Mouse (Mus musculus) lung, embryonic 16.5 days (tissue): ENCODE data around the gene Nanos3. TPM values are rescaled to one million over a fixed set of nuclear protein-coding genes. Genes with fewer than 3 reads are reported as not detected.

Experiments used
- ATAC-seq: fragments of 200-750 bp; cut with Nextera tagmentation; 2 replicates; pipeline ENCODE4 v1.8.0; 2017; ENCODE audit warnings: low read depth, mild to moderate bottlenecking, moderate library complexity
- H3K27ac ChIP-seq: fragments of 300-500 bp; sonication (generic); 2 replicates; pipeline ENCODE4 v1.5.1; 2014; ENCODE audit warnings: mild to moderate bottlenecking, control low read depth, low read length
- H3K27me3 ChIP-seq: fragments of 300-500 bp; sonication (generic); 2 replicates; pipeline ENCODE4 v1.6.1; 2014; ENCODE audit warnings: low read depth, low read length, mixed read lengths; ENCODE audit not compliant: control insufficient read depth, insufficient read depth
- H3K36me3 ChIP-seq: fragments of 300-500 bp; sonication (generic); 2 replicates; pipeline ENCODE4 v1.6.1; 2014; ENCODE audit warnings: low read length; ENCODE audit not compliant: control insufficient read depth, insufficient read depth
- H3K4me1 ChIP-seq: fragments of 300-500 bp; sonication (generic); replicated peaks from 2 replicates; pipeline ENCODE4 v1.6.1; 2014; ENCODE audit warnings: low read length, mixed read lengths; ENCODE audit not compliant: control insufficient read depth, insufficient read depth
- H3K4me2 ChIP-seq: fragments of 300-500 bp; sonication (generic); 2 replicates; pipeline ENCODE4 v1.6.1; 2014; ENCODE audit warnings: low read depth, low read length, control low read depth
- H3K4me3 ChIP-seq: fragments of 300-500 bp; sonication (generic); 2 replicates; pipeline ENCODE4 v1.5.1; 2014; ENCODE audit warnings: mild to moderate bottlenecking, low read length, control low read depth
- H3K9ac ChIP-seq: fragments of 300-500 bp; sonication (generic); 2 replicates; pipeline ENCODE4 v1.6.1; 2014; ENCODE audit warnings: low read length, control low read depth
- H3K9me3 ChIP-seq: fragments of 300-500 bp; sonication (generic); 2 replicates; pipeline ENCODE4 v1.6.1; 2016; ENCODE audit warnings: low read length; ENCODE audit not compliant: control insufficient read depth
- WGBS: fragments of 180-500 bp; shearing (Covaris S2); extraction: QIAGEN DNeasy Blood & Tissue Kit; methylation state at CpG from one replicate; pipeline ENCODE4 v1.1.7; 2014; 5-methylcytosine and 5-hydroxymethylcytosine counted together
- polyA plus RNA-seq: library from polyadenylated mRNA; unstranded; fragments of >200 nt; fragmentation: Nextera tagmentation; extraction: Ambion mirVana; gene quantifications from 2 replicates; pipeline ENCODE4 v1.2.1, GENCODE M21; 2015

Gene Nanos3
- polyA plus RNA-seq, 1 experiment from 2014 or later, result 3.5 TPM

DNA sequence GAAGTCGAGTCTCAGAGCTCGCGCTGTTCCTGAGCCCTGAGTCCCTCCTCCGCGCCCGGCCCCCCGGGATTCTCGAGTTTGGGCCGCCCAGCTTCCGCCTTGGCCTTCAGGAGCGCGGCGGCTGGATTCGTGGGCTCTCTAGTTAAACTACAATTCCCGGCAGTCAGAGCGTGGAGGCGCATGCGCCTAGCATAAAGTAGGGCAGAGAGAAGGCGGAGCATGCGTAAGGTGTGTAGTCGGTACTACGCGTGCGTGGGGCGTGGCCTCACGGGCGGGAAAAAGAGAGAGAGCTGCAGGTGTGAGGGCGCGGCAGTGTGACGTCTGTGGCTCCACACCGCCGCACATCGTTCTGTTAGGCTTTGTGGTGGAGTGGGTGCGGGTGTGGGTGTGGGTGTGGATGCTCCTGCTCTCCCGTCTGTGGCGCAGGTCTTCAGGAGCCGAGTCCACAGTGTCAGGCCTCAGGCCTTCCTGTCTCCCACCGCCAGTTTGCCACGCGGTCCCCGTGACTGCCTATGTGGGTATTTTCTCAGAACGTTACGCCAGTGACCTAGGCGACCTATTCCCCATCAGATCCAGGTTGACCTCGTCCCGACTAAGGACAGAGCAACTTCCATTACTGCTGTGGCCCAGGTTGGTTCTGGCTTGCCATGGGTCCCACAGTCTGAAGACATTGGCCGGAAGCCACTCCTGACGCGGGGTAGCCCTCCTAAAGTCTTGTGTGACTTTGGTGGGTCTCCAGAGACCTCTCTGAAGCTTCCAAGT lies 37.1 kb downstream of the Nanos3 start, which contains the start of the genes Cc2d1a and 4930432K21Rik:
Gene Cc2d1a, minus strand, starts transcription at position 168 of the 762 bp plus-strand sequence.
Gene 4930432K21Rik, plus strand, starts transcription at position 257 of the 762 bp plus-strand sequence.
- Histone ChIP-seq H3K27me3 (no peaks in the 10 kb centered on the region), H3K36me3 (peaks cover 13% of the 10 kb centered on the region), H3K9me3 (no peaks in the 10 kb centered on the region), H3K4me1 (peaks cover 11% of the 10 kb centered on the region), H3K27ac (peak within 1 kb of the TSS; percentile 76), H3K9ac (peak within 1 kb of the TSS; percentile 91), H3K4me2 (peak within 1 kb of the TSS; percentile 97), H3K4me3 (peak within 1 kb of the TSS; percentile 73)
- peak; percentile 97 for ATAC-seq
- 12% methylated on average over 49 of the region's 49 CpGs for WGBS

DNA sequence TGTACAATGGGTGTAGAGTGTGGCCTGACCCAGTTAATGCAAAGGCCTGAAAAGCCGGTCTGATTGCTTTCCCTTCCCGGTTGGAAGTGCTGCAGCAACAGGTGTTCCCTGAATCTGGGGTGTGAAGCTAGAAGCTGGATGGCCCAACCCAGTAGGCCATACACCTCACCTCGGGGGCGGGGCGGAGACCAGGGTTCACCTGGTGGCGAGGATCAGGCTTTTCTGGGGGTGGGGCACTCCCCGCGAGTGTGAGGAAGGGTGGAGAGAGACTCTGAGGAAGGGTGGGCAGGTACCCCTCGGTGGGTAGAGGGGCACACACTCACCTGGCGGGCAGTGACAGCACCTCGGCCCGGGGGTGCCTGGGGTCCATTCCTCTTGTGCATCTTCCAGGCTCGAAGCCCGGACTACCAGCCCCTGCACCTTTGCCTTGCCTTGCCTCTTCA lies 37.7 kb downstream of the Nanos3 start:
- Histone ChIP-seq H3K4me1 (peaks cover 11% of the 10 kb centered on the region), H3K9me3 (no peaks in the 10 kb centered on the region), H3K27ac (peak overlapping the region; percentile 76), H3K9ac (peak overlapping the region; percentile 91), H3K27me3 (no peaks in the 10 kb centered on the region), H3K4me2 (peak overlapping the region; percentile 97), H3K36me3 (peaks cover 18% of the 10 kb centered on the region), H3K4me3 (peak overlapping the region; percentile 73)
- 7% methylated on average over 13 of the region's 14 CpGs for WGBS
- ATAC-seq, result peak; percentile 51

DNA sequence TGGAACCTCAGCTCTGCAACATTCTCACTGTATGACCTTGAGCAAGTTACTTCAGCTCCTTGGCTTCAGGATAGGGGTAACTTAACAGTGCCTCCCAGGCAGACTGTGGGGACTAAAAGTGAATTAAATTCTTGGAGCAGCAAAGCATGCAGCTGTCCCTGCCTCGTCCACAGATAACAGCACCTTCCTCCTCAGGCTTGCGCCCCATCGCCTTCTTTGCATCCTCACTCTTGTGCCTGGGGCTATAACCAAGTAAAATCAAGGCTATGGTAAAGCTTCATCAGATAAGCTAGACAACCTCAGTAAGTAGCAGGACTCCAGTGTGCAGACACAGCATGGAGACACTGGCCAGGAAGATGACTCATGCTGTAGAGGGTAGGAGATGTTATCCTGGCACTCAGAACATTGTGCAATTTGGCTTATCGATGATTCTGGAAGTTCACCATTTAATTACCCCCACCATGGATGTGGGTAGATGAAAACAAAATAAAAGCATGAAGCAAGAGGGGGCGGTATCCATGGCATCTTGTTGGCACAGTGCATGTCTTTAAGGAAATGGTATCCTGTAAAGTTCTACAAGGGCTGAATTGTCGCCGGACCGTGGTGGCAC lies 40.3 kb downstream of the Nanos3 start:
- Histone ChIP-seq H3K27me3 (no peaks in the 10 kb centered on the region), H3K9ac (no peak overlapping the region), H3K36me3 (peaks cover 38% of the 10 kb centered on the region), H3K4me1 (peaks cover 11% of the 10 kb centered on the region), H3K4me2 (no peak overlapping the region), H3K27ac (no peak overlapping the region), H3K9me3 (no peaks in the 10 kb centered on the region), H3K4me3 (no peak overlapping the region)
- WGBS, result 91% methylated on average over 8 of the region's 8 CpGs
- no peak for ATAC-seq

GRCm38 (mm10) chr8:84140838-84141237 lies 44.2 kb downstream of the Nanos3 start:
- Histone ChIP-seq H3K27ac (no peak overlapping the region), H3K4me3 (no peak overlapping the region), H3K4me1 (no peaks in the 10 kb centered on the region), H3K9me3 (no peaks in the 10 kb centered on the region), H3K36me3 (peaks cover 65% of the 10 kb centered on the region), H3K9ac (no peak overlapping the region), H3K4me2 (no peak overlapping the region), H3K27me3 (no peaks in the 10 kb centered on the region)
- 97% methylated on average over 4 of the region's 4 CpGs for WGBS
- ATAC-seq, result no peak

DNA sequence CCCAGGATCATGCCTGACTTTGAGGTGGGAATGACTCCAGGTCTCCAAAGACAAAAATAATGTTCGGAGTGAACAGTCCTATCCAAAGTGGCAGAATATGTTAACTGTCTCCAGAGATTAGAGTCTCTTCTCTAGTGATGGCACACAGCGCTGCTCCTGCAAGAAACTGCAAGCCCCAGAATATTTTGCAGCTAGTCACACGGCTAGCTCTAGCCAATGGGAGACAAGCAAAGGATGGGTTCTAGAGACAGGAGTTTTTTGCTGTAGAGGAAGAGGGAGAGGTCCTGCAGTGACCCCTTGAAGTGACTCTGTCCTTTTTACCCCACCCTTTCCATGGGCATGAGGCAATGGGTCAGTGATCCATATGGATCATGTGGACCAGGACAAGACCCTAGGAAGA lies 47.2 kb downstream of the Nanos3 start:
- H3K4me2 ChIP-seq, result no peak overlapping the region
- peaks cover 67% of the 10 kb centered on the region for H3K36me3 ChIP-seq
- H3K9me3 ChIP-seq, result no peaks in the 10 kb centered on the region
- H3K4me3 ChIP-seq, result no peak overlapping the region
- WGBS, result 89% methylated on average over 3 of the region's 3 CpGs
- H3K27me3 ChIP-seq, result no peaks in the 10 kb centered on the region
- no peak overlapping the region for H3K9ac ChIP-seq
- no peaks in the 10 kb centered on the region for H3K4me1 ChIP-seq
- no peak overlapping the region for H3K27ac ChIP-seq
- no peak for ATAC-seq

DNA sequence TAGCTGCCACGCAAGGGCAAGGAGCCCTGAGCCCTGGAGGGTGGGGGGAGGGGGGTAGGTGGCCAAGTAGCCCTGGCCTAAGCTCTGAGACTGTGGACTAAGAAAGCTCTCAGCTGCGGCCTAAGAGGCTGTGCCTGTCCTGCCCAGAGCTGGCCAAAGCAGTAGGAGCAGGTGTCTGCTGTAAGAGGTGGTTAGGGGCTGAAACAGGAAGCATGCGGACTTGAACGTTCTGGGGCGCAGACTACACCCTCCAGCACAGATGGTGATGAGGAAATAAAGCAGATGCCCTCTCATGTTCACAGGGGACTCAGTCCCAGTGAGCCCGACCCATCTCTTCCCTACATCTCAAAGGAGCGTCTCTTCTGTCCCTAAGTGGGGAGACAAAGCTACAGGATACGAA lies 52.8 kb downstream of the Nanos3 start:
- no peak for ATAC-seq
- Histone ChIP-seq H3K27ac (no peak overlapping the region), H3K9me3 (no peaks in the 10 kb centered on the region), H3K4me3 (no peak overlapping the region), H3K36me3 (peaks cover 36% of the 10 kb centered on the region), H3K27me3 (no peaks in the 10 kb centered on the region), H3K4me1 (peaks cover 4% of the 10 kb centered on the region; the same call in 1 of the 2 replicates), H3K4me2 (no peak overlapping the region), H3K9ac (no peak overlapping the region)
- WGBS, result 82% methylated on average over 8 of the region's 8 CpGs

DNA sequence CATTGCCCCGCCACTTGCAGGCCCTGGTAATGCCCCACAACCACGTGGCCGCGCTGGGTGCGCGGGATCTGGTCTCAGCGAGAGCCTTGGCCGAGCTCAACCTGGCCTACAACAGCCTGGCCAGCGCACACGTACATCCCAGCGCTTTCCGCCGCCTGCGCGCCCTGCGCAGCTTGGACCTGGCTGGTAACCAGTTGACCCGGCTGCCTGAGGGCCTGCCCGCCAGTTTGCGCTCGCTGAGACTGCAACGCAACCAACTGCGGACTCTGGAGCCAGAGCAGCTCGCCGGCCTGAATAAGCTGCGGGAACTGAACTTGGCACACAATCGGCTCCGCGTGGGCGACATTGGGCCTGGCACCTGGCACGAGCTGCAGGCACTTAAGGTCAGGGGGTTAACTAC lies 54.2 kb downstream of the Nanos3 start:
- Histone ChIP-seq H3K36me3 (peaks cover 24% of the 10 kb centered on the region), H3K4me3 (no peak overlapping the region), H3K9ac (no peak overlapping the region), H3K4me2 (no peak overlapping the region), H3K9me3 (no peaks in the 10 kb centered on the region), H3K27ac (no peak overlapping the region), H3K27me3 (no peaks in the 10 kb centered on the region), H3K4me1 (peaks cover 6% of the 10 kb centered on the region; the same call in 1 of the 2 replicates)
- no peak for ATAC-seq
- 42% methylated on average over 30 of the region's 30 CpGs for WGBS

DNA sequence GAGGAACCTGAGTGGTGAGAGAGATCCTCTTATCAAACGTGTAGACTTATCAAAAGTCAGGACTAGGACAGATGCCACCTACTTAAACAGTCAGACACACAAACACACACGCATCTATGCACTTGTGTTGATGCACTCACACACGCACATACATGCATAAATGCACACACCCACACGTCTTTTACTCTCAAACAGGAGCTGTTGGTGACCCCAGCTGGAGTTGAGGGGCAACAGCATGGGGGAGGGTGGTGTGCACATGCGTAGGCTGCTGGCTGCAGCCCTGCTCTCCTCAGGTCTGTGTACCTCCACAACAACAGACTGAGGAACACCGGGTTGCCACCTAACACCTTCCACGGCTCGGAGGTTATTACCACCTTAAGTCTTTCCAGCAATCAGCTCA lies 56.7 kb downstream of the Nanos3 start:
- peaks cover 6% of the 10 kb centered on the region; the same call in 1 of the 2 replicates for H3K4me1 ChIP-seq
- H3K36me3 ChIP-seq, result peaks cover 9% of the 10 kb centered on the region; the same call in 1 of the 2 replicates
- H3K9ac ChIP-seq, result no peak overlapping the region
- ATAC-seq, result no peak
- 47% methylated on average over 8 of the region's 8 CpGs for WGBS
- H3K9me3 ChIP-seq, result no peaks in the 10 kb centered on the region
- H3K27ac ChIP-seq, result no peak overlapping the region
- H3K27me3 ChIP-seq, result no peaks in the 10 kb centered on the region
- no peak overlapping the region for H3K4me3 ChIP-seq
- H3K4me2 ChIP-seq, result no peak overlapping the region

DNA sequence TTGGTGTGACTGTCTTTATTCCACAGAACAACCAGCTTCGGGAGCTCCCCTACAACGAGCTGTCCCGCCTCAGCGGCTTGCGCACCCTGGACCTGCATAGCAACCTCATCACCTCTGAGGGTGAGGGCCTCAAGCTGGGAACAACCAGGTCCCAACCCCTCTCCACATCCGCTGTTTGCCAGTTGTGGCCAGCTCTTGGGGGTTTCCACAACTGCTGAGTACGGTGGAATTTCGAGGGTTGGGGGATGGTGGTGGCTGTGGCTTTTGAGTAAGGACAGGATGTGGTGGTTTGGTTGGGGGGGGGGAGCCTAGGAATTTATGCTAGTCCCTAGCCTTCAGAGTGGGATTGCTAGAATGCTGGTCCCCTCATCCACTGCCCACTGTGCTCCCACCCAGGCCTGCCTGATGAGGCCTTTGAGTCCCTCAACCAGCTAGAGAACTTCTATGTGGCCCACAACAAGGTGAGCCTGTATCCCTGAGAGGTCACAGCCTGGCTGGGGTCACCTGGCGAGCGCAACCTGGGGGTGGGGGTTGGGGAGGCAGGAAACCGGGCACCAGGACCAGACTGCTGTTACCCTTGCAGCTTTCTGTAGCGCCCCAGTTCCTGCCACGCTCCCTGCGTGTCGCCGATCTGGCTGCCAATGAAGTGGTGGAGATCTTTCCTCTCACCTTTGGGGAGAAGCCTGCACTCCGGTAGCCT lies 57.7 kb downstream of the Nanos3 start:
- Histone ChIP-seq H3K9ac (peak overlapping the region; percentile 9; the same call in 1 of the 2 replicates), H3K27ac (no peak overlapping the region), H3K4me1 (peaks cover 6% of the 10 kb centered on the region; the same call in 1 of the 2 replicates), H3K27me3 (no peaks in the 10 kb centered on the region), H3K9me3 (no peaks in the 10 kb centered on the region), H3K36me3 (peaks cover 5% of the 10 kb centered on the region; the same call in 1 of the 2 replicates), H3K4me2 (no peak overlapping the region), H3K4me3 (no peak overlapping the region)
- ATAC-seq, result peak; percentile 49
- 35% methylated on average over 17 of the region's 17 CpGs for WGBS
